Mouse (Mus musculus) ES-E14 (cell line): ENCODE data around the gene Pirb. TPM values are rescaled to one million over a fixed set of nuclear protein-coding genes. Genes with fewer than 3 reads are reported as not detected.
A peak's percentile ranks its signal among the peaks of the same experiment; 100 is the strongest.

Experiments
- DNase-seq: peaks from one replicate; pipeline ENCODE4 v3.0.0-alpha.2; 2013; ENCODE audit warnings: low read depth, low spot score
- H3K27ac ChIP-seq: 2 replicates; pipeline ENCODE4 v1.5.1; 2012; ENCODE audit warnings: low read depth, mild to moderate bottlenecking, low read length, moderate library complexity, mixed read lengths; ENCODE audit not compliant: poor library complexity, insufficient read depth, severe bottlenecking
- H3K36me3 ChIP-seq: 2 replicates; pipeline ENCODE4 v1.6.1; 2012; ENCODE audit warnings: mild to moderate bottlenecking, low read length, moderate library complexity, mixed read lengths; ENCODE audit not compliant: control insufficient read depth, poor library complexity, insufficient read depth, severe bottlenecking
- H3K4me1 ChIP-seq, 2 experiments: fragments of 150-350 bp in 1 of 2; sonication (generic) in 1 of 2; 2 replicates each; pipeline ENCODE4 v1.6.1; 2012; ENCODE audit warnings: low read length in 2 of 2, mild to moderate bottlenecking in 1 of 2, mixed read lengths in 1 of 2; ENCODE audit not compliant: control insufficient read depth in 2 of 2, insufficient read depth in 2 of 2, poor library complexity in 1 of 2
- H3K4me3 ChIP-seq, 2 experiments: fragments of 150-350 bp in 1 of 2; sonication (generic) in 1 of 2; 2 replicates each; pipeline ENCODE4 v1.5.1; 2012; ENCODE audit warnings: low read length in 2 of 2, low read depth in 1 of 2, mild to moderate bottlenecking in 1 of 2, mixed read lengths in 1 of 2; ENCODE audit not compliant: insufficient read depth in 1 of 2, poor library complexity in 1 of 2, severe bottlenecking in 1 of 2
- H3K9ac ChIP-seq: 2 replicates; pipeline ENCODE4 v1.6.1; 2012; ENCODE audit warnings: low read depth, mild to moderate bottlenecking, low read length, mixed read lengths; ENCODE audit not compliant: poor library complexity, insufficient read depth, severe bottlenecking
- H3K9me3 ChIP-seq: fragments of 150-350 bp; sonication (generic); 2 replicates; pipeline ENCODE4 v1.6.1; 2012; ENCODE audit warnings: low read depth, mild to moderate bottlenecking, low read length; ENCODE audit not compliant: control insufficient read depth, insufficient read depth
- CHD2 ChIP-seq: IDR thresholded peaks from 2 replicates; pipeline ENCODE4 v1.6.1; 2014; ENCODE audit warnings: mild to moderate bottlenecking, low read depth, low read length, inconsistent platforms
- HCFC1 ChIP-seq: IDR thresholded peaks from 2 replicates; pipeline ENCODE4 v1.6.1; 2012; ENCODE audit warnings: low read length, inconsistent platforms, borderline replicate concordance; ENCODE audit not compliant: insufficient read depth
- MAFK ChIP-seq: IDR thresholded peaks from 2 replicates; pipeline ENCODE4 v1.6.1; 2014; ENCODE audit warnings: mild to moderate bottlenecking, low read depth, low read length, inconsistent platforms; ENCODE audit not compliant: insufficient read depth
- ZC3H11A ChIP-seq: IDR thresholded peaks from 2 replicates; pipeline ENCODE4 v1.6.1; 2012; ENCODE audit warnings: low read depth, mild to moderate bottlenecking, inconsistent platforms, low read length, borderline replicate concordance
- ZNF384 ChIP-seq: IDR thresholded peaks from 2 replicates; pipeline ENCODE4 v1.6.1; 2012; ENCODE audit warnings: low read depth, low read length, inconsistent platforms
- in situ Hi-C, 2 experiments: fragments of 600-800 bp; cut with MboI; formaldehyde crosslinking; loops; one replicate each; pipeline ENCODE4 v1.15.1; 2025; ENCODE audit warnings: low sequenced_read_pairs in 2 of 2, inconsistent platforms in 1 of 2; ENCODE audit not compliant: unreplicated experiment in 2 of 2
- total RNA-seq: library from RNA; depleted of rRNA; stranded (reverse); fragments of 300-350 nt; gene quantifications from 2 replicates; pipeline ENCODE4 v1.2.3, GENCODE M21; 2012

Pirb gene
- total RNA-seq, 1 experiment, result 0.09 TPM

DNA sequence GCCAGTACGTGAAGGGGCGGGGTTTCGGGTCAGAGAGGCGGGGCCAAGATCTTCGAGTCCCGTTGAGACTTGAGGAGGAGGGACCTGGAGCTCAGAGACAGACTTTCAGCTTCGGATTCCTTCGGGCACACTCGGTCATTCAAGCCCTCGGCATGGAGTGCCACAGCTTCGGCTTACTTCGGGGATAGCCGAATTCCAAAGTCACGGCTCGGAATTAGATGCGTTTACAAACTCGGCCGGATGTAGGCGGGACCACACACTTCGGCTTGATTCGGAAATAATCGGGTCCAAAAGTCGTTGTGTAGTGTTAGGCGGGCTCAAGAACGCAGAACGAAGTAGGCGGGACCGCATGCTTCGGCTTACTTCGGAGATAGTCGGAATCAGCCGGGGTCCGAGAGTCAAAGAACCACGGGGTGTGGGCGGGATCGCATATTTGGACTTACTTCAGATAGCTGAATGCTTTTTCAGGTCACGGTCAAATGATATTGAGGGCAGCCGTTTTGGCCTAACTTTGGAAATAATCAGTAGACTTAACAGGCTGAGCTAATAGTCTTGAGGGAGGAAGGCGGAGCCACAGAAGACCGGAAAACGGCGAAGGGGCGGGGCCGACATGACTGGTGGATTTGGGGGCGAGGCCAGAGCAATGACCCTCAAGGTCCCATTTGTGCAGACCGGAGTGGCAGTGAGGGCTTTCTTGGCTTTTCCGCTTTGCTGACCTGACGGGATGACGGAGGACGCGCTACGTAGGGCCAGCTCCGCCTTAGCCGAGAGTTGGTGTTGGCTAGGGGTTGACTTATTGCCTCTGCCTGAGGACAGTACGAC, 27.0 kb downstream of the Pirb start, which contains the start of gene Mboat7:
Mboat7 (minus strand) TSS at position 537 of the 822 bp plus-strand sequence.
- no peaks in the 10 kb centered on the region for H3K9me3 ChIP-seq
- H3K4me3 ChIP-seq, result peak within 1 kb of the TSS; percentile 86 to 93
- H3K27ac ChIP-seq, result peak within 1 kb of the TSS; percentile 89
- DNase-seq, result peak; percentile 99
- peak within 1 kb of the TSS; percentile 90 for H3K9ac ChIP-seq
- 0 out of 4 replicates have a peak, but pooled peaks cover 0 to 2% of the 10 kb centered on the region in 2 experiments for H3K4me1 ChIP-seq
- in situ Hi-C loops, result no loop called here
- TF ChIP-seq ZNF384, result no peak
- TF ChIP-seq HCFC1, result peak; percentile 26; the same call in 1 of the 2 replicates
- H3K36me3 ChIP-seq, result peaks cover 4% of the 10 kb centered on the region

- peak within 1 kb of the TSS; percentile 86 to 93 for H3K4me3 ChIP-seq
- peak within 1 kb of the TSS; percentile 90 for H3K9ac ChIP-seq
- TF ChIP-seq ZNF384, result no peak
- in situ Hi-C loops, result no loop called here
- DNase-seq, result no peak
- H3K36me3 ChIP-seq, result peaks cover 3% of the 10 kb centered on the region; the same call in 1 of the 2 replicates
- H3K9me3 ChIP-seq, result no peaks in the 10 kb centered on the region
- peak within 1 kb of the TSS; percentile 89 for H3K27ac ChIP-seq
- 0 out of 4 replicates have a peak, but pooled peaks cover 0 to 2% of the 10 kb centered on the region in 2 experiments for H3K4me1 ChIP-seq
Observed at GRCm38 (mm10) chr7:3692382-3692986, 27.7 kb downstream of the Pirb start, which contains the start of gene Tsen34. Gene Tsen34, plus strand, starts transcription at chr7:3692863.

GRCm38 (mm10) chr7:3691919-3692318, 28.3 kb downstream of the Pirb start:
- TF ChIP-seq ZNF384, result no peak
- no peak for TF ChIP-seq MAFK
- no peak for TF ChIP-seq ZC3H11A
- no peak for TF ChIP-seq HCFC1
- TF ChIP-seq CHD2, result no peak
- DNase-seq, result no peak
- Histone ChIP-seq H3K9me3 (no peaks in the 10 kb centered on the region), H3K36me3 (peaks cover 3% of the 10 kb centered on the region; the same call in 1 of the 2 replicates), H3K9ac (peak overlapping the region; percentile 90), H3K27ac (no peak overlapping the region), H3K4me1 (0 out of 4 replicates have a peak, but pooled peaks cover 0 to 2% of the 10 kb centered on the region in 2 experiments), H3K4me3 (peak overlapping the region; percentile 86 to 93)
- in situ Hi-C loops, result no loop called here

DNA sequence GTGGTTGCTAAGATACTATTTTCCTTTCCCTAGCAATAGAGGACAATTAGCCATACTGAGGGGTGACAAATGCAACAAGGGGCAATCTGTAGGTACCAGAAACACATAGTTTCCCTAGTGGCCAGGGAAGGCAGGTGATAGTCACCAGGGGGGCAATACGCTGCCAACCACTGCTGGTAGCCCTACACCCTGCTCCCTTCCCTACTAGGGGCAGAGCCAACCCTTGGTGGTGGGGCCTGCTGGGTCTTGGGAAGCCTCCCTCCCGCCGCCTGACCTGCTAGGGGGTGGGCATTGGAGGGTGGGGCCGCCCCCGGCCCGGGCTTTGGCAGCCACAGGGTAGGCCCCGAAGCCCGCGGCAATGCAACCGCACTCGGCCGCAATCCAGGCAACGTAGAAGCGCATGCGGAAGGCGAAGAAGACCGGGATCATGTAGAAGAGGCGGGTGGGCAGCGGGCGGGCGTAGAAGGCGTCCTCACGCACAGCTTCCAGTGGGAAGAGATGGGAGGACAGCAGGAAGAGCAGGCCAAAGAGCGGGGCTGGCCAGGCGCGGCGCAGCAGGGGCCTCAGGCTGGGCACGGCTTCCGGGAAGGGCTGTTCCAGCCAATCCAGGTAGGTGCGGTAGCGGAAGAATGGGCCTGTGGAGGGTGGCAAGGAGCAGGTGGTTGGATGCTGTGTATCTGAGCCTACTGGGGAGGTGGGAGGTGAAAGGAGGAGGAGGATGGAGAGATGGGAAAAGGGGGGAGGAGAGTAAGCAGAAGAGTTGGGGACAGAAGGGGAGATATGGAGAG, 34.6 kb downstream of the Pirb start:
- in situ Hi-C loops, result no loop called here
- DNase-seq, result no peak
- Histone ChIP-seq H3K27ac (no peak overlapping the region), H3K36me3 (peaks cover 8% of the 10 kb centered on the region; the same call in 1 of the 2 replicates), H3K9me3 (no peaks in the 10 kb centered on the region), H3K4me1 (peaks cover 0 to 9% of the 10 kb centered on the region in 2 experiments; a peak in 2 of 4 replicates), H3K4me3 (peak overlapping the region; percentile 57 to 70), H3K9ac (peak overlapping the region; percentile 79)
- TF ChIP-seq HCFC1, result no peak
- TF ChIP-seq ZC3H11A, result no peak
- TF ChIP-seq ZNF384, result no peak
- no peak for TF ChIP-seq CHD2
- no peak for TF ChIP-seq MAFK
